Mouse (Mus musculus): ENCODE data around the gene Tfdp2.

- no peak for TF ChIP-seq CTCF (IDR thresholded peaks at IDR 0.05; ENCODE audit: control insufficient read depth, insufficient read depth, insufficient read length)
- no peak for TF ChIP-seq MAX (IDR thresholded peaks at IDR 0.05)
- no peak for TF ChIP-seq MYOG (IDR thresholded peaks at IDR 0.05; ENCODE audit: control insufficient read depth, extremely low read depth, insufficient read length)
- TF ChIP-seq USF1 (IDR thresholded peaks at IDR 0.05; ENCODE audit: low read depth) = no peak
- TF ChIP-seq MYOD1 (IDR thresholded peaks at IDR 0.05; ENCODE audit: control insufficient read depth, insufficient read length, low read depth) = no peak
- no peak for TF ChIP-seq CEBPB (IDR thresholded peaks at IDR 0.05; ENCODE audit: low read depth)
Measured at GRCm38 (mm10) chr9:96241134-96242097, 45.3 kb downstream of the Tfdp2 start.
